Mouse (Mus musculus) liver, embryonic 13.5 days (tissue): ENCODE results near the gene Cntnap5b. TPM values are rescaled to one million over a fixed set of nuclear protein-coding genes. Genes with fewer than 3 reads are reported as not detected.
"Not testable (repeated sequence)": the region's sequence is repeated elsewhere in the genome, so short reads cannot be mapped to it uniquely, and the experiment has no call there.

ENCODE experiments used
- ATAC-seq: fragments of 200-750 bp; cut with Nextera tagmentation; 2 replicates; pipeline ENCODE4 v1.8.0; 2017; ENCODE audit warnings: low read depth, mild to moderate bottlenecking, moderate number of reproducible peaks, moderate library complexity
- DNase-seq: peaks from one replicate; pipeline ENCODE4 v3.0.0; 2022
- H3K27ac ChIP-seq: fragments of 300-500 bp; sonication (generic); 2 replicates; pipeline ENCODE4 v1.5.1; 2015; ENCODE audit warnings: moderate library complexity, mild to moderate bottlenecking, inconsistent platforms
- H3K27me3 ChIP-seq: fragments of 300-500 bp; sonication (generic); 2 replicates; pipeline ENCODE4 v1.6.1; 2015; ENCODE audit warnings: mild to moderate bottlenecking, inconsistent platforms
- H3K36me3 ChIP-seq: fragments of 300-500 bp; sonication (generic); 2 replicates; pipeline ENCODE4 v1.6.1; 2015; ENCODE audit warnings: mild to moderate bottlenecking, inconsistent platforms
- H3K4me1 ChIP-seq: fragments of 300-500 bp; sonication (generic); replicated peaks from 2 replicates; pipeline ENCODE4 v1.6.1; 2015; ENCODE audit warnings: inconsistent platforms
- H3K4me2 ChIP-seq: fragments of 300-500 bp; sonication (generic); 2 replicates; pipeline ENCODE4 v1.6.1; 2015; ENCODE audit warnings: inconsistent platforms, mild to moderate bottlenecking, moderate library complexity
- H3K4me3 ChIP-seq: fragments of 300-500 bp; sonication (generic); replicated peaks from 2 replicates; pipeline ENCODE4 v1.5.1; 2015; ENCODE audit warnings: mild to moderate bottlenecking, inconsistent platforms
- H3K9ac ChIP-seq: fragments of 300-500 bp; sonication (generic); 2 replicates; pipeline ENCODE4 v1.6.1; 2015; ENCODE audit warnings: mild to moderate bottlenecking, inconsistent platforms
- H3K9me3 ChIP-seq: fragments of 300-500 bp; sonication (generic); replicated peaks from 2 replicates; pipeline ENCODE4 v1.6.1; 2016; ENCODE audit warnings: inconsistent platforms
- WGBS: fragments of 180-500 bp; shearing (Covaris S2); methylation state at CpG from one replicate; pipeline ENCODE4 v1.1.7; 2015; ENCODE audit not compliant: insufficient replicate concordance; 5-methylcytosine and 5-hydroxymethylcytosine counted together
- polyA plus RNA-seq: library from polyadenylated mRNA; unstranded; fragments of >200 nt; fragmentation: Nextera tagmentation; extraction: Ambion mirVana; gene quantifications from 2 replicates; pipeline ENCODE4 v1.2.1, GENCODE M21; 2015

Cntnap5b gene
- polyA plus RNA-seq, 1 experiment from 2014 or later, result not detected

DNA sequence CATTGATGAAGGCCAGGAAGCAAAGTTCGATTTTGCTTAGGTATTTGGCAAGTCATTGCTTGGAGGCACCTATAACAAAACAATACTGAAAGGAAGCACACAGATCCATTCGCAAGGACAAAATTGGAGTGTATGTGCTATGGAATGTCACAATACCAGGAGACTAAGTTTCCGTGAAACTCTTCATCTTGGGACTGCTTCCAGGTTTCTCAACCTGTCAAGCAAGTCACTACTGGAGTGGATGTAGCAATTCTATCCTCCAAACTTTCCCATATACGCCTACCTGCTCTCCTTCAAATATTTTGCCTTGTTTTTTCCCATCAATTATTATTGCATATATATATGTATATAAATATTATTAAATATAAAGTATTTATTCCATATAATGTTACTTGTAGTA lies 228.7 kb downstream of the Cntnap5b start:
- H3K27ac ChIP-seq, H3K9ac ChIP-seq, H3K4me3 ChIP-seq, H3K4me2 ChIP-seq, ATAC-seq, DNase-seq, H3K9me3 ChIP-seq, H3K36me3 ChIP-seq, H3K27me3 ChIP-seq, H3K4me1 ChIP-seq: not testable (repeated sequence)
- WGBS, result 60% methylated on average over 4 of the region's 4 CpGs

- WGBS, result 66% methylated on average over 5 of the region's 5 CpGs
- DNase-seq (no peak), ATAC-seq (no peak)
- H3K9me3 ChIP-seq, result no peaks in the 10 kb centered on the region
- H3K4me2 ChIP-seq, result no peak overlapping the region
- no peaks in the 10 kb centered on the region for H3K4me1 ChIP-seq
- H3K27me3 ChIP-seq, result no peaks in the 10 kb centered on the region
- H3K36me3 ChIP-seq, result no peaks in the 10 kb centered on the region
- H3K4me3 ChIP-seq, result no peak overlapping the region
- no peak overlapping the region for H3K9ac ChIP-seq
- no peak overlapping the region for H3K27ac ChIP-seq
These were observed 233.6 kb downstream of the Cntnap5b start for GRCm38 (mm10) chr1:100006021-100006745.

- Histone ChIP-seq H3K36me3 (no peaks in the 10 kb centered on the region), H3K9me3 (no peaks in the 10 kb centered on the region), H3K9ac (no peak overlapping the region), H3K4me3 (no peak overlapping the region), H3K27ac (no peak overlapping the region), H3K4me2 (no peak overlapping the region), H3K4me1 (no peaks in the 10 kb centered on the region), H3K27me3 (no peaks in the 10 kb centered on the region)
- 52% methylated on average over 2 of the region's 2 CpGs for WGBS
- ATAC-seq, result no peak
- no peak for DNase-seq
These were observed 269.2 kb downstream of the Cntnap5b start for GRCm38 (mm10) chr1:100041808-100042207.

DNA sequence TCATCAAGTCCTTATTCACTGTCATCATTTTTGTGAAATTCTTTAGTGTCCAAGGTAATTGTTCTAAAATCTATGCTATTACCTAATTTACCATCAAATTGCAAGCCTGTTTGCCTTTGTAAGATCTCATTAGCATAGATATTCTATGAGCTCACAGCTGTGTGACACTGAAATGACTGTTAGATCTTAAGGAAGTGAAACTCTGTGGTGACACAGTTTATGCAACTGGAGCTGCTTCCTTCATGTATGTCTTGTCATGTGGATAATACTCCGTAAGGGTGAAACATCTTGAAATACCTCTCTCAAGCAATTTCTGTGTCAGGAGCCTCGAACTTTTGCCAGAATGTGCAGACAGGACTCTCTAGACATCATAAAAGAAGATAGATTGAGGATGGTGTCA lies 307.2 kb downstream of the Cntnap5b start:
- 35% methylated on average over 2 of the region's 2 CpGs for WGBS
- no peaks in the 10 kb centered on the region for H3K27me3 ChIP-seq
- H3K4me2 ChIP-seq, result no peak overlapping the region
- H3K36me3 ChIP-seq, result no peaks in the 10 kb centered on the region
- ATAC-seq (no peak), DNase-seq (no peak)
- H3K9me3 ChIP-seq, result no peaks in the 10 kb centered on the region
- no peaks in the 10 kb centered on the region for H3K4me1 ChIP-seq
- no peak overlapping the region for H3K4me3 ChIP-seq
- no peak overlapping the region for H3K27ac ChIP-seq
- H3K9ac ChIP-seq, result no peak overlapping the region

GRCm38 (mm10) chr1:100100516-100100915 lies 328.0 kb downstream of the Cntnap5b start:
- H3K4me3 ChIP-seq, result no peak overlapping the region
- ATAC-seq (no peak), DNase-seq (no peak)
- no peaks in the 10 kb centered on the region for H3K9me3 ChIP-seq
- no peaks in the 10 kb centered on the region for H3K4me1 ChIP-seq
- no peak overlapping the region for H3K9ac ChIP-seq
- no peak overlapping the region for H3K4me2 ChIP-seq
- H3K27ac ChIP-seq, result no peak overlapping the region
- no peaks in the 10 kb centered on the region for H3K27me3 ChIP-seq
- H3K36me3 ChIP-seq, result no peaks in the 10 kb centered on the region

GRCm38 (mm10) chr1:100101017-100101416 lies 328.5 kb downstream of the Cntnap5b start:
- Histone ChIP-seq H3K27me3 (no peaks in the 10 kb centered on the region), H3K9me3 (no peaks in the 10 kb centered on the region), H3K27ac (no peak overlapping the region), H3K9ac (no peak overlapping the region), H3K4me3 (no peak overlapping the region), H3K4me2 (no peak overlapping the region), H3K4me1 (no peaks in the 10 kb centered on the region), H3K36me3 (no peaks in the 10 kb centered on the region)
- no peak for ATAC-seq
- WGBS, result 55% methylated on average over 1 of the region's 1 CpGs
- no peak for DNase-seq

GRCm38 (mm10) chr1:100104343-100104742 lies 331.8 kb downstream of the Cntnap5b start:
- no peak overlapping the region for H3K9ac ChIP-seq
- no peaks in the 10 kb centered on the region for H3K27me3 ChIP-seq
- H3K4me1 ChIP-seq, result no peaks in the 10 kb centered on the region
- H3K36me3 ChIP-seq, result no peaks in the 10 kb centered on the region
- whole genome bisulfite sequencing, result 63% methylated on average over 2 of the region's 2 CpGs
- no peak overlapping the region for H3K4me3 ChIP-seq
- no peaks in the 10 kb centered on the region for H3K9me3 ChIP-seq
- ATAC-seq (no peak), DNase-seq (no peak)
- no peak overlapping the region for H3K4me2 ChIP-seq
- no peak overlapping the region for H3K27ac ChIP-seq

DNA sequence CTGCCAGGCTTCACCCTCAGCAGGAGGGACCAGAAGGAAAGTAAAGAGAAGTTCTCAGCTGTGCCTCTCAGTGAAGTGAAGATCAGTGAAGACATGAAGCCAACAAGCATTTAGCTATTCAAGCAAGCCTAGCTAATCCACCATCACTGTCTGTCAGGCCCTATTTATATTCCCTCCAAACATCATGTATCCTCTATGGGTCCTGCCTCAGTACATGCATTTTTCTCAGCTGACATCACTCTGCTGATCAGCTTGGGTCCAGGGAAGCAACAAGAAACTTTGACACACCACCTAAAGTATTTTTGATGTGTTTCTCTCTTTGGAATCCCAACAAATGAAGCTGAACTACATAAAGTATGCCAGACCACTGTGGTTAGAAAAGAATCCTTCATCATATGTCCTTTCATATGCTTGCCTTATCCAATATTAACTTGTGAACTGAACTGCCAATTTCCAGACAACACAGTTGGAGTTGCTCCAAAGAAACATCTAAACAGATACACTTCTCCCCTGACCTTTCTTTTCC lies 349.9 kb downstream of the Cntnap5b start:
- ATAC-seq, result no peak
- no peak overlapping the region for H3K27ac ChIP-seq
- no peak overlapping the region for H3K4me3 ChIP-seq

DNA sequence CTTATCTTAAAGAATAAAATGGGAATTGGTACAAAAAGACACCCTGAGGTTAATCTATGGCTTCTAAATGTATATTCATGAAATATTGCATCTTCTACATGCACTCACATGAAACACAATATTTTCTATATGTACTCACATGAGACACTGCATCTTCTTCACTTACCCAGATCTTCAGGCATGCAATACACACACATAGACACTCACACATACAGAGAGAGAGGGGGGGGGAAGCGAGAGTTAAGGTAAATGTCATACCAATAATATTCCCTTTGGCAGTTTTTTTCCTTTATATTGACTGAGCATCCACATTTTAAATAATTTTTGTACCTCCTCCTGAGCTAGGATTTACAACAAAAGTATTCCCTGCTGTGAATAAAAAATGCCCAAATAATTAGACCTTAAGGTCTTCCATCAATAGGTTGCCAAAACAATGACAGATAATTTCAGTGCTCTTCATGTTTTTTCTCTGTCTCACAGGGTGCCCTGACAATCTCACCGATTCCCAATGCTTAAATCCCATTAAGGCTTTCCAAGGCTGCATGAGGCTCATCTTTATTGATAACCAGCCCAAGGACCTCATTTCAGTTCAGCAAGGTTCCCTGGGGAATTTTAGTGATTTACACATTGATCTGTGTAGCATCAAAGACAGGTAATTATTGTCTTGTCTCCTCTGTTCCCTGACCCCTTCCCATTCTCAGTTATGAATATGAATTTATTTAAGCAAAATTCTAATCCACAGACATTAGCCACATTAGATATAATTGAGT lies 391.2 kb downstream of the Cntnap5b start:
- Histone ChIP-seq H3K9ac (no peak overlapping the region), H3K27me3 (no peaks in the 10 kb centered on the region), H3K9me3 (no peaks in the 10 kb centered on the region), H3K4me3 (no peak overlapping the region), H3K4me1 (no peaks in the 10 kb centered on the region), H3K27ac (no peak overlapping the region), H3K36me3 (no peaks in the 10 kb centered on the region), H3K4me2 (no peak overlapping the region)
- no peak for DNase-seq
- 58% methylated on average over 2 of the region's 2 CpGs for WGBS
- ATAC-seq, result no peak

More for the DNA sequence above, 349.9 kb downstream of the Cntnap5b start:
- Histone ChIP-seq H3K9ac (no peak overlapping the region), H3K9me3 (no peaks in the 10 kb centered on the region), H3K4me1 (no peaks in the 10 kb centered on the region), H3K4me2 (no peak overlapping the region), H3K36me3 (no peaks in the 10 kb centered on the region), H3K27me3 (no peaks in the 10 kb centered on the region)
- no peak for DNase-seq

DNA sequence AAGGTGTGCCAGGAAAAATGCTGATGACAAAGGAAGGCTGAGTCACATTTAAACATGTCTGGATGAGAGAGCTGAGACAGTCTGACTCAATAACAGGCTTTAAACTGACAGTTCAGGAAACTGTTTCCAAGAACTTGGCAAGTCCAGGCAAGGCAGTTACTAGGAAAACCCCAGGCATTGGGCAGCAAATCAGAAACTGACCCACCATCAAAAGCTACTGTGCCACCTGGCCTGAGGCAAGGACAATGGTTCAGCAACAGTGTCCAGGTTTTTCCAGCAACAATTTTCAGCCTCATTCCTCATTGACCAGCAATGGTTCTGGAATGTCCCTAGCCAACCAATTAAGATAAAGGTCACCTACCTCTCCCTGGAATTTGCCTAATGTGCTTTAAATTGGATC lies 399.0 kb downstream of the Cntnap5b start:
- no peak for DNase-seq
- no peak overlapping the region for H3K4me2 ChIP-seq
- no peaks in the 10 kb centered on the region for H3K4me1 ChIP-seq
- H3K36me3 ChIP-seq, result no peaks in the 10 kb centered on the region
- H3K4me3 ChIP-seq, result no peak overlapping the region
- H3K9ac ChIP-seq, result no peak overlapping the region
- no peaks in the 10 kb centered on the region for H3K27me3 ChIP-seq
- no peaks in the 10 kb centered on the region for H3K9me3 ChIP-seq
- ATAC-seq, result no peak
- no peak overlapping the region for H3K27ac ChIP-seq

- H3K4me1 ChIP-seq, result no peaks in the 10 kb centered on the region
- H3K4me3 ChIP-seq, result no peak overlapping the region
- no peaks in the 10 kb centered on the region for H3K9me3 ChIP-seq
- H3K4me2 ChIP-seq, result no peak overlapping the region
- H3K27me3 ChIP-seq, result no peaks in the 10 kb centered on the region
- H3K9ac ChIP-seq, result no peak overlapping the region
- no peak overlapping the region for H3K27ac ChIP-seq
- DNase-seq (no peak), ATAC-seq (peak; percentile 100)
- H3K36me3 ChIP-seq, result no peaks in the 10 kb centered on the region
- WGBS, result 77% methylated on average over 5 of the region's 5 CpGs
These were observed 407.5 kb downstream of the Cntnap5b start for GRCm38 (mm10) chr1:100180050-100180449.
